Mouse (Mus musculus) frontal cortex, postnatal 14 days (tissue): ENCODE measurements around the gene Tsn.

Source experiments
- DNase-seq, 2 experiments: peaks; one replicate each; pipeline ENCODE4 v3.0.0; 2022; ENCODE audit warnings: low spot score in 2 of 2

Gene Tsn

DNA sequence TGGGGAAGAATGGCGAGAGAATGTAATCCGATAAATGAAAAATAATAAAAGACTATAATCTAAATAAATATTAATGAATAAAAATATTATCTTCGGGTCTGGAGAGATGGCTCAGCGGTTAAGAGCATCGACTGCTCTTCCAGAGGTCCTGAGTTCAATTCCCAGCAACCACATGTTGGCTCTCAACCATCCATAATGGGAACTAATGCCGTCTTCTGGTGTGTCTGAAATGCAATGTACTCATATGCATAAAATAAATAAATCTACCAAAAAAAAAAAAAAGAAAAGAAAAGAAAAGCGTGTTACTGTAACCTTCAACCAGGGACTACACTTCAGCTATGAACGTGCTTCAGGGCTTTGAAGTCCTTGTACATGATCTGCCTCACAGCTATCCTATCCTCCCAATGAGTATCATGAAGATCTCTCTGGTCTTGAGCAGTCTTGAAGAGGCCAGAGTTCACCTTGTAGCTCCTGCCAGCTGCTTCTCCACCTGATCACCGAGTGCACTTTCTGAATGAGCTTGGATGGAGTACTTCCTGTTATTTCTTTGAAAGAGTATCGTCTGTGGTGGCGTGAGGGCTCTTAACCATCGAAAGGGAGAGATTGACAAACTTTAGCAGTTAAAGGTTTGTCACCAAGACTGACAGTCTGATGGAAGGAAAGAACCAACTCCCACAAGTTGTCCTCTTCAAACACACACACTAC, at the start of gene Tsn:
Gene Tsn (minus strand): TSS at position 118 of the 705 bp plus-strand sequence.
- no peak for DNase-seq

DNA sequence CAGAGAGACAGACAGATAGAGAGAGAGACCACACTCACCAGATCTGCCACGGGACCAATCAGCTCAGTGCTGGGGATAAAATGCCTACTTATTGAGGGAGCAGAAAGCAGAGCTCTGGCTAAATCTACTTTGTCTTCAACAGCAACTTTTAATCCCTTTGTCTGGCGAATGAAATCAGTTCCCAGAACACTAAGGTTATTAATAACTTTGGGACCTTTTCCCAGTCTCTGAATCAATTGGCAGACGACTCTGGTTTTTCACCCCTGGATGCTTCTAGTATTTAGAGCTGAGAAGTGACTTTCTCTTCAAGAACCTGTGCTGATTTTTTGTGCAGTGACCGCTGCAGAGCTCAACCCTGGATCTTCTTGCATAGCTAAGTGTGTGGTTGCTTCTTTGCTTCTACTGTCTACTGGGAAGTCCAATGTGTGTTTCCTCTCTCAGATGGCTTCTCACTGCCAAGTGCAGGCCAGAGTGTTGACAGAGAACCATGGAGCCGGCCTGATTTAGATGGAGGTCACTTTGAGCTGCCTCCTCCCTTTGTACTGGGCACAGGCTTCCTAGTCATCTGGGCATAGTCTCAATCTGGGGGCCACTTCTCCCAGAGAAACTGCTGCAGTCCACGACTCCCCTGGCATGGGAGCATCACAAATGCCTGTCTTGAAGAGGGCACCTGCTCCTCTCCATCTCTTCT, 47.7 kb upstream of the Tsn start:
- no peak for DNase-seq

DNA sequence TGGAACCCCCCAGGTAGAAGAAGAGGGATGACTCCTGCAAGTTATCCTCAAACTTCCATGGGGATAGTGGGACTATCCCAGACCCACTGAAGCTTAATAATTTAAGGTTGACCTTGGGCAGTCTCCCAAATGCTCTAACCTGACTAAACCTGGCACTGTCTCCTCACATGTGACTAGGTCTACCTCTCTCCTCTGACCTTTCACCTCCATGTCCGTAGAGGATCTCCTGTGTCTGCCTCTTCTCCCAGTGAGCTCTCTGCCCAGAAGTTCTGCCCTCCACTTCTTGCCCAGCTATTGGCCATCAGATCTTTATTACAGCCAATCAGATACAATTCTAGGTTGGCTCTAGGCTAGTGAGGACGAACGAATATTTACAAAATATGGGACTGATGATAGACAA, 38.4 kb upstream of the Tsn start:
- DNase-seq = no peak

DNA sequence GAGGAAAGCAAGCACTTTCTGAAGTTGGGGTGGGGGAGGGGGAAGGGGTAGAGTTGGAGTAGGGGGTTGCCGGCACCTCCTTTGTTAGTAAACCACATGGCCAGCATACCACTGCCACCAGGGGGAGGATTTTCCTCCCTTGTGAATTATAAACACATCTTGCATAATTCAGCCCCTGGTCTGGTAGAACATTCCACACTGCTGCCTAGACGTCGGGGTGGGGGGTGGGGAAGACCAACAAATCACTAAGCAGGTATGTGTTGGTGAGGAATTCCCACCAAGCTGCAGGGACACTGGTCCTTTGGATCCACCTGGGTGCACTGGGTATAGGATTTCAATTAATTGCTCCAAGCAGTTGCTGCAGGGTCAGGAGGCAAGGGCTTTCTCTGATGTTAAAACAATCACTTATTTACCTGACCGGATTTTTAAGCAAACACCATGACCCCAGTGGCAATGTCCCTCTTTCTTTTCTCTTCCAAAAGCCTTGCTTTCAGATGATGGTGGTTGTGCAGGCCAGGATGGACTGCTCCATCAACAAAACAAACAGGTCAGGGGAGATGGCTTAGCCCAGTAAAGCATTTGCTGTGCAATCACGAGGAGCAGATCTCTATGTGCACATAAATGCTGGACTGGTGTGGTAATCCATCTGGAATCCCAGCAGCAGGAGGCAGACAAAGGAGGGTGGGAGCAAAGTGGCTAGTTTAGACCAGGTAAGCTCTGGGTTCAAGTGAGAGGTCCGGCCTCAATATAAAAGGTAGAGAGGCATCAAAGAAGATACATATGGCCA, 32.3 kb upstream of the Tsn start:
- no peak for DNase-seq

DNA sequence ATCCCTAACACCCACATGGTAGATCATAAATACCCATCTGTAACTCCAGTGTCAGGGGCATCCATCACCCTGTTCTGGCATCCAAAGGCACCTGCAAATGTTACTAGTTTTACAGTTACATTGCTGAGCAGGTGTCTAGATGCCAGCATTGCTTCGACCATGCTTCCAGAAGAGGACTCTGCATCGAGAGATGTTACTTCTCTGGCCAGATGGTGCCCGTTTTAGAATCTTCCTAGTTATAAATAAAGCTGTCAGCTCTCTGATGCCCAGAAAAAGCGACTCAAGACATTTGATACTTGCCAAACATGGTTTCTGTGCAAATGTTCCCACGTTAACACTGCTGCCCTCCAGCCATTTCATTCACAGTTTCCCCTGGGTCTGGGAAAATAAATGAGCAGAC, 26.4 kb upstream of the Tsn start:
- DNase-seq = no peak

DNA sequence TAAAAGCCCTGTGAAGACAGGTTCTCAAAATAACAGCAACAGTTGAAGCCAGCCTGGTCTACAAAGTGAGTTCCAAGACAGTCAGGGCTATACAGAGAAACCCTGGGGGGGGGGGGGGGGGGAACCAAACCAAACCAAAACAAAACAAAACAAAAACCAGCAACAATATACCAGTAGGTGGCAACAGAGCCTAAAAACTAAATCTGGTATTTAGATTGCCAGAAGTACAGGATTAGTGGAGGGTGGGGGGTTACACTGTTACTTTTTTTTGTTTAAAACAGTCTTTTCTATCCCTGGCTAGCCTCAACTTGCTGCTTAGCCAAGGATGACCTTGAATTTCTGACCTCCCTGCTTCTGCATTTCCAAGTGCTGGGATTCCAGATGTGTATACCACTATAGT, 24.3 kb upstream of the Tsn start:
- DNase-seq = no peak

DNA sequence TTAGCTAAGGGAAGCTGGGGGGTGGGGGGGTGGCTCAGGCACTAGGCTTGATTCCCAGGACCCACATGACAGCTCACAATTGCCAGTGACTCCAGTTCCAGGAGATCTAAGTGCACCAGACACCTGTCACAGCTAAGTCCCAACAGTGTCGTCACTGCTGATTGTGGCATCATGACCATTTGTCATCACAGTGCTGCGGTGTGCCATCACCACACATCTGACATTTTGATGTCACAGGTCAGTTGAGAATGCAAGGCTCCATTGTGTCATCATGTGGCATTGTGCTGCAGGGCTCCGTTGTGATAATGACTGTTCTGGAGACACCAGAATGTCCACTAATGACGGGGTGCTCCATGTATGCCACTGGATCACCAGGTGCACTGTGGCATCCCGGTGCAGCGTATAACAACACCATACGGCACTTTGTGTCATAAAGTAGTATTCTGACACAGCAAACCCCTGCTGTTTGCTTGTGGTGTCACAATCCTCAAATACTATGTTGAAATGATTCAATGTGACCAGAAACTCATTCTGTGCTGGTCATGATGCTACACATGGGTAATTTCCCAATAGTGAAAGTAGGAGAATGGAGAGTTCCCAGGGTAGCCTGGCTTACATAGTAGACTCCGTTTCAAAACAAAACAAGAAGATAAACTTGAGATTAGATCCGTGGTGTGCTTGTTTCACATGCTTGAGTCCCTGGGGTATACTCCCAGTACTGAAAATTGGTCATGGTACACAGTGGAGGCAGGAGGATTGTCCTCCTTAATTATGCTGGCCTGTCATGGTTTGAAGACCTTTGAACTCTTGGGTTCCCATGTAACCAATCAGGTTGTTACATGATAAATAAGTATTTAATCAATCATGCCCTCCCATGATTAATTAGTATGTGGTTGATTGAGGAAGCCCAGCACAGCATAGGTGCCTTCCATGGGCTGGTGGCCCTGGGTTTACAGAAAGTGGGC, 23.5 kb upstream of the Tsn start:
- no peak for DNase-seq

DNA sequence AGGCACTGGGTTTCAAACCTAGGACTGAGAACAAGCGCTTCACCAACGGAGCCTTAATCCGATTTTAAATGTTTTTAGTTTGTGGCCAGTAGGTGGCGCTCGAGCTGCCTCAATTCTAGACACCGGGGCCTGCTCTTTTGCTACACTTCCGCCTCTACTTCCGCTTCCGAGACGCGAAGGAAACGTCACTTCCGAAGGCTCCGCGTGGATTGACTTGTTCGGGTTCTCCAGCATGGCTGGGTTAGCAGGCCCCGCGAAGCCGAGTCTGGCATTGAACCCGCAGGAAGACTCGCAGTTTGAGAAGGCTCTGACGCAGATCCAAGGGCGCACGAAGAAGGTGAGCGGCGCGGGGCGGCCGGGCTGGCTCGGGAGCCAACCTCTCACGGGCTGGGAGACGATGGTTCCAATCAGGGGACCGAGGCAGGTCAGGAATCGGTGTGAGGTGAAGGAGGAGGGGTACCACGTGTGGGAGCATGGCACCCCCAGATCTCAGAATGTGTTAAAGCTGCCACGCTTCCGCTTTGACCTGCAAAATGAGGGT, 10.2 kb upstream of the Tsn start, which contains the start of gene Nifk:
Gene Nifk (plus strand): TSS at position 179 of the 541 bp plus-strand sequence.
- DNase-seq = peak; percentile 90

DNA sequence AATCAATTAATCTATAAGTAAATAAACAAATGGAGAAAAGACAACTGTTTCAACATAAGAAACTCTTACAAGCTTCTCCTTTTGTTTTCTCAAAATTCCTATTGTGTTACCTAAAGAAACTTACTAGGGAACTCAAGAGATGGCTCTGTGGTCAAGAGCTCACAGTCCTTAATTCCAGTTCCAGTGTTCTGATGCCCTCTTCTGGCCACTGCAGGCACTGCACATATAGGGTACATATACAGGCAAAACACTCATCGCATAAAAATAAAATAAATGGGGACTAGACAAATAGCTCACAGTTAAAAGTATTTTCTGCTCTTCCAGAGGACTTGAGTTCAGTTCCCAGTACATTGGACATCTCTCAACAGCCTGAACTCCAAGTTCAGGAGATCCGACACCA, 9.2 kb upstream of the Tsn start:
- no peak for DNase-seq

DNA sequence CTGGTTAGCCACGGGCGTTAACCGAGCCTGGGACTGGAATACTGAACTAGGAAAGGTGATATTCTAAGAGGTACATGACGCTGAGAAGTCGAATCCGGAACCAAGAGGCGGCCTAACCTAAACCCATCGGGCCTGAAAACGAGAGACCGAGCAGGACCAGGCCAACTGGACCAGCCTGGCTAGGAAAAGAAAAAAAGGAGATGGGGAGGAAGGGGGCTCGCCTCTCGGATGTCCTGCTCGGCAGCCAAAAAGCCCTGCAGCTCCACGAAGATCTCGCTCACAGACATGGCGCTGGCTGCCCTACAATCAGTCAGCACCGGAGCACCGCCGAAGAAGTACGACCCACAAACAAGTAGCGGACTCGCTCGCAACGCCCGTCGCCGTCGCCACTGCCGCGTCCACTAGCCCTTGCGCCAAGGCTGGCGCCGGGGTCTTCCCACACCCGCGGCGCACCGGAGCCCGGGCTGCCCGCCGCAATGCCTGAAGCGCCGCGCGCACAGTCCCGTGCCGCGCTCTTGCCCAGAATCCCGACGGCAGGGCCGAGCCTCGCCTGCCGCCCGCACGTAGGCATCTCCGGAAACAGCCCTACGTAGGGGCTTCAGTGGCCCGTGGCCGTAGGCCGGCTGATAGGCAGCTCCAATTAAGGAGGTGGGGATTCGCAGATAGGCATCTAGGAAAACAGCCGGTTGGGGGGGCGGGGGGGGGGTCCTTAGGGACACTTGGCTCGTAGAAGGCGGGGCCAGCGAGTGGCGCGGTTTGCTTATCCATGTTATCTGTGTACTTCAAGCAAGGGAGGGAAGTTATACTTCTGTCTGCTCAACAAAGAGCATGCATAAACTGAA, 538 bp downstream of the Tsn start:
- peak; percentile 80 to 83 for DNase-seq

DNA sequence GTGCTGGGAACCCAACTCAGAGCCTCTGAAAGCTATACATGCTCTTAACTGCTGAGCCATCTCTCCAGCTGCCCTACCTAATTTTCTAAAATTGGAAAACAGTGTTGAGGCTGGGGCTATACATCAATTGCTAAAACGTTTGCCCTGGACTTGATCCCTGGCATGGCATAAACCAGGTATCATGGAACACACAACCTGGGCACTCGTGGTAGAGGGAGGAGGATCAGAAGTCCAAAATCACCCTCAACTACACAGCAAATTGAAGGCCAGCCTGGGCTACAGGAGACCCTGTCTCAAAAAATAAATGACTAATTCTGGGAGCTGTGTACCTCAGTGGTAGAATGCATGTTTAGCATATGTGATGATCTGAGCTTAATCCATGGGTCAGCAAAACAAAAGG, 13.8 kb downstream of the Tsn start:
- DNase-seq = no peak

DNA sequence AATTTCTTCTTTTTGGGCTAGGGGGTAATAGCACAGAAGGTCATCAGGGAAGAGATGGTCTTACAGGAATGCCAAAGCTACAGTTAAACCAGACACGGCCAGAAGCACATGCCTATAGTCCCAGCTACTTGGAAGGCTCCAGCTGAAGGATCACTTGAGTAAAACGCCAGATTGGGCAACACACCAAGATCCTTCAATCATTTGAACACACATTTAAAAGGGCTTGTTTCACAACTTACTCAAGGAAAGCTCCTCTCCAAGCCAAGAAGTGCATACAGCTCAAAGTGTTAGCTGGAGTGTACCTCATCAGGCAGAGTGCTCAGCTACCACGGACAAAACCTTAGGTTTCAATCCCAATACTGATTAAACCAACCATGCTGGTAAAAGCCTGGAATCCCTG, 14.9 kb downstream of the Tsn start:
- no peak for DNase-seq

DNA sequence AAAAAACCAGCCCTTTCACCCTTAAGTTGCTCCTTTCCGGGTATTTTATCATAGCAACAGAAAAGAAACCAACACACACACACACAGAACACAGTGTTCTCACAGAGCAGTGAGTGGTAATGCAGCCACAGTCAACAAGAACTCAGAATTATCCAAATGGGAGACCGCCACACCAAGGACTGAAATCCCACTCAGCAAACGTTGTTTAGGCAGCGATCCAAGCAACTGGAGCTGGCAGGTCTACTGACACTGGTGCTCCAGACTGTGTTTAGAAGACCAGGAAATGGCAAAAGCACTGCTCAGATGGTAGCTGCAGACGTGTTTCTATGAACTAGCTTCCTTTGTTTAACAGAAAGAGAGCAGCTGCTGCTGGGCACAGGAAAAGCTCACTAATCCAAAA, 16.7 kb downstream of the Tsn start:
- no peak for DNase-seq

DNA sequence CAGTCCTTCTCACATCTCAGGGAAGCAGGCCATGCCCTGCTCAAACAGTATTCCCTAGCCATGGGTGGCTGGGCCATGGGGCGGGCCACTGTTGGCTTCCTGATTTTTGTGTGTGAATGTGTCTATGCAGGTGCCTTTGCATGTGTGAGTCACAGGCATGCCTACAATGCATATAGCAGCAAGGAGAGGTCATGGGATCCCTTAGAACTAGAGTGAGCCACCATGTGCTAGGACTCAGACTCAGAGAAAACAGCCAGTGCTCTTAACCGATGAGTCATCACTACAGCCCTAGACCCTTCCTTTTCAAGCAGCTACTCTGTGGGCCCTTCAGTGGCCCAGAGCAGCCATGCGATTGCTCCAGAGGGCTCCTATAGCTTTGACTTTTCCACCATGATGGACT, 17.3 kb downstream of the Tsn start:
- DNase-seq = no peak

DNA sequence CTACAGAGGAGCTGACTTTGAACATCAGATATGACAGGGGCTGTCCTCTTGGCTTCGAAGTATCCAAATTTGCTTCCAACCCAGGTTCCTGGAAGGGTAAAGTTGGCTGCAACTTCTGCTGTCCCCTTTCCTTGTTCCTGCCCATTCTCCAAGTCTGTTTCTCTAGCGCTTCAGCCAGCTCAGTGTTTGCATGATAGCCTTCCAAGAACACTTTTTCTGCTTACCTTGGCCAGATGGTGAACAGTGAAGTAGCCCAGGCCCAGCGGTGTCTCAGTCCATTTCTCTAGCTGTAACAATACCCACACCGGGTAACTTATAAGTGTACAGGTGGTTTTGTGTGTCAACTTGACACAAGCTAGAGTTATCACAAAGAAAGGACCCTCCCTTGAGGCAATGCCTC, 19.2 kb downstream of the Tsn start:
- DNase-seq = no peak

DNA sequence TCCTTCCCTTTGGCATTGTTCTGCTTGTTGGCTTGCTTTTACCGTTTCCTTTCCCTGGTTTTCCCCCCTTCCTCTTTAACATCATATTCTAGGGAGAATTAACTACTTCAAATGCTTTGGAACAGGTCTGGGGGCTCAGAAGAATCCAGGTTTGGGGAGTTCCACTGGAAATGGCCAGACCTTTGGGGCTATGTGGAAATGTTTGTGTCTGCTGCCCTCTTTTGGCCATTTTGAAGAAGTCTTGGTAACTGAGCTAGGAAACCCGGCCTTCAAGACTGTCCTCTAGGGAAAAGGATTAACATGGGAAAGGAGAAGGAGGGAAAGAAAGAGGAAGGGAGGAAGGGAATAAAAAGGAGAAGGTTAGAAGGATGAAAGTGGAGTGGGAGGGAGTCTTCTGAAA, 36.4 kb downstream of the Tsn start:
- DNase-seq = no peak

DNA sequence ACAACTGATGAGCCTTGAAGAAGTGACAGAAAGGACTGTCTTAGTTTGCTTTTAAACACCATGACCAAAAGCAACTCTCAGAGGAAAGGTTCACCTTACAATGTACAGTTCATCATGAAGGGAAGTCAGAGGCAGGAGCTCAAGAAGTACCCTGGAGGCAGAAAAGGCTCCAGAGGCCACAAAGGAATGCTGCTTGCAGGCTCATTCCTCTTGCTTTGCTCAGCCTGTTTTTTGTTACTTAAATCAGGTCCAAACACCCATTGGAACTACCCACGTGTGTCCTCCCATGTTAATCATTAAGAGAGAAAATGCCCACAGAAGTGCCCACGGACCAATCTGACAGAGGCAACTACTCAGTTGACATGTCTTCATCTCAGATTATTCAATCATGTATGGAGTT, 59.6 kb downstream of the Tsn start:
- DNase-seq = no peak
